Mouse (Mus musculus): ENCODE data around the gene Fam185a.

- no peak for TF ChIP-seq CTCF (IDR thresholded peaks at IDR 0.05; ENCODE audit: control insufficient read depth, insufficient read depth, insufficient read length)
- TF ChIP-seq MAX (IDR thresholded peaks at IDR 0.05): no peak
- no peak for TF ChIP-seq USF1 (IDR thresholded peaks at IDR 0.05; ENCODE audit: low read depth)
- no peak for TF ChIP-seq FOSL1 (IDR thresholded peaks at IDR 0.05; ENCODE audit: insufficient read depth, low read length, poor library complexity, severe bottlenecking)
Measured at GRCm38 (mm10) chr5:21485197-21485829, 60.6 kb downstream of the Fam185a start.
